Mouse (Mus musculus) granulocyte monocyte progenitor cell, adult 5-6 weeks (primary cell): ENCODE measurements around the gene Palm2. TPM values are rescaled to one million over a fixed set of nuclear protein-coding genes. Genes with fewer than 3 reads are reported as not detected.

Source experiments
- ATAC-seq: replicated peaks from 2 replicates; pipeline ENCODE4 v1.8.0; 2016; ENCODE audit warnings: mild to moderate bottlenecking, moderate TSS enrichment, inconsistent platforms; ENCODE audit not compliant: poor library complexity, severe bottlenecking
- total RNA-seq, 2 experiments: library from RNA; stranded (forward) in 1 of 2; stranded (reverse) in 1 of 2; fragments of 200-712, 200-1000 nt in 1 of 2; fragments of >200 nt in 1 of 2; fragmentation: Nextera tagmentation in 1 of 2; gene quantifications; 2 replicates each; pipeline ENCODE4 v1.2.3; 2014 to 2017

Gene Palm2
- total RNA-seq, 2 experiments from 2014 or later, result not detected

DNA sequence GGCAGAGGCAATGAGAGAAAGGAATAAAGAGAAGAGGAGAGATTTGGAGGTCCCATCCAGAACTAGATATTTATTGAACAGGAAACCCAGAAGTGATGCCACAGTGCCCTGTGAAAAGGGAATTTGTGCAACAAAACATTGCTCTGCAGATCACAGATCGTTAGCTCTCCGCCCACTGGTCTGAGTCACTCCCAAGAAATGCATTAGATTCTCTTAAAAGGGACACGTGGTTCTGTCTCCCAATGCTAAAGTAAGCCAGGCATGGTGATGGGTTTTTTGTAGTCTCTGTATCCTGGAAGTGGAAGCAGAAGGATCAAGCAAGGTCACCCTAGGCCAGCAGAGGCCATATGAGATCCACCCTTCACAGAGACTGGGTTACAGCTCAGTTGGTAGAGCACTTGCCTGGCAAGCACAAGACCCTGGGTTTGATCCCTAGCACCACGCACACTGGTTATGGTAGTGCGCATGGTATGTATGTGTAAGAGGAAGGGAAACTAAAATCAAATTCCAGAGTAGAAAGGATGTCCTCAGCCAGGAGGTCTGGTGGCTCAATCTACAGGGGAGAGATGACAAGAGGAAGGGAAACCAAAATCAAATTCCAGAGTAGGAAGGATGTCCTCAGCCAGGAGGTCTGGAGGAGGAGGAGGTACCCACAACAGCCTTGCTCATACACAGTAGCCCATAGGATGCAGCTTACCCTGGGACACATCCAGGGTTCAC, 218.3 kb downstream of the Palm2 start:
- peak; percentile 64 for ATAC-seq

DNA sequence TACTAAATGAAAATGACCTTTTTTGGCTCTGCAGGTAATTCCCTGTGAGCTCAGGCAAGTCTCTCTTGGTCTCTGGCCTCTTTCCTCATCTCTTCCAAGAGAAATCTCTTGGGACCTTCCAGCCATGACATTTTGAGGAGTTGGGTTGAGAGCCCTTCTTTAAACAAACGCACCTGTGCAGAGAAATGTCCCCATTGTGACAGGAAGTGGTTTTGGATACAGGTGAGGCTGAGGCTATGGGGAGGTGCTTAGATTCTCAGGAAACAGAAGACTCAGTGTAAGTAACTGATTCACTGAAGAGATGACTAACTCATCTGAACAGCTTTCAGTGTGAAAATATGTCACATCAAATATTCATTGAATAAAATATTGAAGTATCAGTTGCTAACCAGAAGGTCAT, 221.9 kb downstream of the Palm2 start:
- ATAC-seq, result no peak

DNA sequence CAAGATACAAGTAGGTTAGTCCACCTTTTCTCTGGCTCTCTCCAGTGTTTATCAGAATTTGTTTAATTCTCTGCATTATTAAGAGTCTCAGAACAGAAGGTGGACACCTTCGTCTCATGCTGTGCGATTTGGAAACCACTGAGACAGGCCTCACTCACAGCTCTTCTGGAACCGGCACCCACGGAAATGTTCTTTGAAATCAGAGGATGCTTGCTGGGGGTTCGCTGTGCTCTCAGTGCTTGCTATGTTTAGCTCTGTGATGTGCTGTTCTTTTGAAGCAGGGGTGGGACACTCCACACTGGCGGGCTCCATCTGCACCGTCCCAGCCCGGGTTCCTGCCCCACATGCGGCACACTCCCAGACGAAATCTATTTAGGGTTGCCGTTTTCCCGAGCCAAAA, 222.3 kb downstream of the Palm2 start:
- ATAC-seq, result no peak

DNA sequence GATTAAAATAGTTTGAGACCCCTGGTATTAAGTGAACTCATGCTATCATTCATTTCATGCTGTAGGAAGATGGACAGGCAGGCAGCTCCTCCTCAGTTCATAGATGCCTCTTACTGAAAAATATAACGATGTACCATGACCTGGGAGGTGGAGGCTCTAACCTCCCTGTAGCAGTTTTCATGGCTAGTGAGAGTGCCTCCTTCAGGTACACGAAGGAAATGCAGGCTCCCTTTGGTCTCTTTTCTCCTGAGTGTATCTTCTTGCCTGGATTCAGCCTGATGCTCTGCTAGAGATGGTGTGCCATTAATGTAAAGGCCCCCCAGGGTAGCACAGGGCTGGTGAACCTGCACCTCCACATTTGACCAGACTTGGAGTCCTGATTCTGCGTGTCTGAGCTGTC, 222.8 kb downstream of the Palm2 start:
- no peak for ATAC-seq

DNA sequence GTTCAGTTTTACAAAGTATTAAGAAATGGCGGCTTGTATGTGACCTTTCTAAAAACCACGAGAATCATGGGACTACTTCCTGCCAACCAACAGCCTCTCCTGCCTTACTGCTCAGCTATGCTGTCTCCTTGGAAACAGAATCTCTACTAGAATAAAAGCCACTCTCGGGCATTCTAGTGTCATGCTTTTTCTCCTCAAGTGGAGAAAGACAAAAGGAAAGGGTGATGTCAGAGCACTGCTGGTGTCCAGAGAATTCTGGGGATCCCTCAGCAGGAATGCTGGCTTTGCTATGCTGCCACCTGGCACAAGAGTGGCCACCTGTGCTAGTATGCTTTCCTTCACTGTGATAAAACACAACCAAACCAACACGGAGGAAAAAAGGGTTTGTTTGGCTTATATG, 226.4 kb downstream of the Palm2 start:
- ATAC-seq, result no peak

DNA sequence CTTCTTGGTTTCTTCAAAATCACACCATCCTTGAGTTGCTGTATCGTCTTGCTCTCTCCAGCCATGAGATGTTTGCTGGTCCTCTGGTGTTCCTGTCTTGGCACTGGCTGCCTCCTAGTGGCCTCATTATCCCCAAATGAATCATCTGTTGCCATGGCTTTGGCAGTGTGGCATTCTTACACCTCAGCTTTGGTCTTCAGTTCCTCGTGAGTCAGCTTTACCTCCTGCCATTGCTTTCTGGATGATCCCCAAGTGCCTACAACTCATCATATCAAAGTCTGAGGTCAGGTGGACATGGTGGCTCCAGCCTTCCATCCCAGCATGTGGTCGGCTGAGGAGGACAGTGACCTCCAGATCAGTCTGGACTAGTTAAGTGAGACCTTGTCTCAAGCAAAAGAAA, 232.1 kb downstream of the Palm2 start:
- no peak for ATAC-seq

DNA sequence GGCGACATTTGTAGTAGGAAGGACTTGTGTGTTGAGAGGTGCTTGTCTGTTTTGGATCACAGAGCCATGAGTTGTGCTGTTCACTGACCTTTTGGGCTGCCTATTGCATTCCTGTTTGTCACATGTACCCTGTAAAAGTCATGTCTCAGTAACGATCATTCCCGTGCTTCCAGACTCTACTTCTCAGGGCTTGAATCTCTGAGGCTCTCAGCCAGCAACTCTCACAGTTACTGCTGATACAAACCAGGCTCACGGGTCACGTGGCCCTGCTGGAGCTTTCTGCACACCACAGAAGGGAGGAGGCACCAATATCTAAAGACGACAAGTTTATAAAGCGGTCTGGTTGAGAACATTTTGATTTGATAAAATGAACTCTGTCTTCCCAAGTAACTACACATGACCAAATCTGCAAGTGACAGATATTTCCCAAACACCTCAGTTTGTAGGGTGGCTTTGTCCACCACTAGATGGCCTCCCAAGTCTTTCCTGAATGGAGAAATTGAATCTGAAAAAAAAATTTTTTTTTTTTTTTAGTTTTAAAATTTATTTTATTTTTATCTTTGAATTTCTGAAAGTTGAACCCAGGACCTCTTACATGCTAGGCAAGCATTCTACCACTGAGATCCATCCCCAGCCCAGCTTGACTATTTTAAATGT, 236.9 kb downstream of the Palm2 start:
- ATAC-seq, result no peak

DNA sequence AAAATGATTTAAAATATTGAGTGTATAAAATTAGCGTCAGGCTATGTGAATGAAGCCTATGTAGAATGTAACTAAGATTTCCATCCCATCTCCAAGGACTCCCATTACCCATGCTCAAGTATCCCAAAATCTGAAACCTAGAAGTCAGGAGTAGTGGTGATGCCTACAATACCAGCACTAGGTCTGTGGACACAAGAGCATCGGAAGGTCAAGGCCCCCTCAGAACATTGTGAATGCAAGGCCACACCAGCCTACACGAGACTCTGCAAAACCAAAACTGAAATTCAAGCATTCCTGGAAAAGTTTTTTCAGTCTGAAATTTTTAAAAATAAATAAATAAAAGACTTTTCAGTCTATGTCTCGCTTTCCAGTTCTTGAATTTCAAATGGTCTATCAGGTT, 238.5 kb downstream of the Palm2 start:
- no peak for ATAC-seq

DNA sequence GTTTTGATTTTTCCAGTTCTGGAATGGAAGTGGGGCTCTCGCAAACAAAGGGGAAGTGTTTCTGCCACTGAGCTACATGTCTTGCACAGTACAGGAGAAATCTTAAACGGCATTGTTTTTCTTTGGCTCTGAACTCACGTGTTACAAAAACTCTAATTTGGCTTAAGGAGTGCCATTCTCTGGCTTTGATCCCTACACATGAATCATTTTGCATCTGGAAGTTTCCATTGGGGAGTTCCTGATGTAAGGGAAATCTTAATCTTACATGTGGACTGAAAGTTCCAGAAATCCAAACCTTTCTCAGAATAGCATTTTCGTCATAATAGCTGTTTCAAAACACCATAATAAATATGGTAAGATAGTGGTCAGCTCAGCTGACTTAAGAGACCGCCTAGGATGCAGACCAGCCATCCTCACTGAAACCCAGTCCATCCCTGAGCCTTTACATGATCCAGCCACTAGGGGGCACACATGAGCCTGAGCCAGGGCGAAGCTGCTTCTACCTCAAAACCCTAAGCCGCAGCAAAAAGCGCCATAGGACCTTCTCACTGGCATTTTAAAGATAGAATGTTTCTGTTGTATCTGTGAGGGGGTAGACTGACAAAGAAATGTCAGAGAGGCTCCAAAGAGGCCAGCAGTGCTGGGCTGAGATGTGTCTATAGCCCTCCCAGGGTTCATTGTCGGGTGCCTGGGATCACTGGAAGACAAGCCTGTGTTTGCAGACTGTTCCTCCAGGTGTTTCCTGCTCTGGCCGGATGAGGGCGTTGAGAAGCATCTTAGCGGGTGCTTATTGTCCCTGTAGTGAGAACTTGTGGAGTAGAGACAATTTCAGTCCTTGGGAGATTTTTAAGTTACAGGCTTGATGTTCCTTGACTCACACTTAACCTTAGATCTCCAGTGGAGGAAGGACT, 239.2 kb downstream of the Palm2 start:
- peak; percentile 83 for ATAC-seq

DNA sequence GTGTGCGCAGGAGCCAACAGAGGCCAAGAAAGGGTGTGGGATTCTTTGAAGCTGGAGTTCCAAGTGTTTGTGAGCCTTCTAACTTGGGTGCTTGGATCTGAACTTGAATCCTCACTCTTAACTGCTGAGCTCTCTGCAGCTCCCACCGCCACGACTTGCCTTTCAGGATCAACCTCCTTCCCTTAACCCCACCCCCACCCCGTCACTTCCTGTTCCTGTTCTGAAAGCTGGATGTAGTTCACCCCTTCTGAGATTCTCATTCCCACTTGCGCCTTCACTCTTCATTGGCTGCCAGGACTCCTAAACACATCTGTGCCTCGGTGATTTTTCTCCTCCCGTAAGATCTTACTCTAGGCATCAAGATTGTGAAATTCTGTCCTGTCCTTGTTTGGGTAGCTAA, 240.3 kb downstream of the Palm2 start:
- ATAC-seq, result no peak; the same call in 1 of the 2 replicates

DNA sequence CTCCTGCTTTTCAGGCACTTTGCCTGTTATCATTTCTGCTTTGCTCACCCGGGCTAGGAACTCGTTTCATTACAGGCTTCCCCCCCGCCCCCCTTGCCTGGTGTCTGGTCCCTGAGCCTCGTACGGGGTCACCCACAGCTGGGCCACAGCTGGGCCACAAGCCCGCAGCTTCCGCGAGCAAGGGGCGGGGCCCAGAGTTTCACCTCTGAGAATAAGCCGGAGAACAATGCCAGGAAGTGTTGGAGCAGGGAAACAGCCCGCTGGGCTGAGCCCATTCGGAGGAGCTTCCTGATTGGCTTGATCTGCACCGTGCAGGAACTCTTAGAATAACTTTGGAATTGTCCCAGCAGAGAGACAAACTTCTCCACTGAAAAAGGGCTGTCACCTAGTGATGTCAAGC, 241.3 kb downstream of the Palm2 start:
- peak; percentile 68 for ATAC-seq

DNA sequence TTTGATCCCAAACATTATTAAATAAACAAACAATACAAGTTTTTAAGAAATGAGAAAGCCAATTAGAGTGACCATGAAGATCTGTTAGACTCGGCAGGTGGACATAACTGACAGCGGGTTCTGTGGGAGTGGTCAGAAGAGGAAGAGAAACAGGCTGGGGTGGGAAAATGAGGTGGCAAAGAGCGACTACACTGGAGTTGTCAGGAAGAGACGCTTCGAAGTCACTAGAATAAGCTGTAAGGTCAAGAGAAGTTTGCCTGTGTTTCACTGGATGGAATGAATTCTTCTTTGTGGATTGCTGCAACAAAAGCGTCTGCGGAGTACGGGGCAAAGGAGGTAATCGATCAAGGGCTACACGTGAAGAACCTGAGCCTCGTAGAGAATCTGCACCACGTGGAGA, 243.9 kb downstream of the Palm2 start:
- no peak for ATAC-seq

DNA sequence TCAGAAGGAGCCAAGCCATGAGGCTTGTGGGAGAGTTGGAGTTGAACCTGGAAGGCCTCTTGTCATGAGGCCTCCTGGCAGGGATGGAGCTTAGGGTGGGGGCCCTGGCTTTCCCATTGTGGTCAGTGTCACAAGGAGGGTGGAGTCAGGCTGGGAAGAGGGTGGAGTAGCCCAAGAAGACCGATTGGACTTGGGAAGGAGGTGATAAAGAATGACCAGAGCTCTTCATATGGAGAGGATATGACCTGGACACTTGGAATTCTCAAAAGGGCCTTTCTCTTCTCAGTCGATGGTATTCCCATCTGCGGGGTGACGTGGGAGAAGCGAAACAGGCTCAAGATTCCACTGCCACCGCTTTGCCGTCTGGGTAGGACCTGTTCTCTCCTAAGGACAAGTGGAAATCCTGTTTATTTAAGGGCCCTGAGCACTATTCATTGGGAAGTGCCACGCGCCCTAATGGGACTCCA, 245.0 kb downstream of the Palm2 start:
- ATAC-seq, result no peak

DNA sequence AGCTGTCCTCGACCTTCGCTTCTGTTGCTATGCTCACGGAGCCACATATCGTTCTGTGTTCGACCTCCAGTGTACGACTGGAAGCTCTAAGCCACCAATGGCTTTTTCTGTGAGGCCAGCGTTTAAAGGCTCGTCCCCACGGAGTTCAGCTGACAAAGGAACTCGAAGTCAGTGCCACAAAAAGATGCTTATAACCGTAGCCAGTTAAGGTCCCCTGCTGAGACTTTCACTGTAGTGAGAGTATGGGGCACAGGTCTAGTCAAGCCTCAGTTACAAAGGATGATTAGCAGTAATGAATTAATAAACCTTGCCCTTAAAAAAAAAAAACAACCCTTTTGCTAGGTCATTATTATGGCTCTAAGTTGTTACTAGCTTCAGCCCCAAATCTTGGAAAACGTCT, 246.1 kb downstream of the Palm2 start:
- no peak for ATAC-seq

DNA sequence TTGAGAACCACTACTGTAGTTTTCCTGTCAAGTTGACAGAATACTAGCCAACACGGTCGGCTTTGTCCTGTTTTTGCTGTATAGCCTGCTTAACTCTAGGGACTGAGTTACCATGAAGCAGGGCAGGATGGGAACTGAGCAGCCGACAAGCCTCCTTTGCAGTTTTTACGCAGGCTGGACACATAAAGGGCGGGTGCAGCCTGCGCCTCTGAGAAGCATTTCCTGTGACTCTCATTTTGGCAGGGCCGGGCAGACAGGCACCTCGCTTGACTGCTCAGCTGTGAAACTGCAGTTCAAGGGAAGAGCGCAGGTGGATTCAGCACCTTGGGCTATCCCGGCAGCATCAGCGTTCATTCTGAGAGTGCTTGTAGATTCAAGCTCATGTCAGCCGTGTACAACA, 247.5 kb downstream of the Palm2 start:
- no peak for ATAC-seq

DNA sequence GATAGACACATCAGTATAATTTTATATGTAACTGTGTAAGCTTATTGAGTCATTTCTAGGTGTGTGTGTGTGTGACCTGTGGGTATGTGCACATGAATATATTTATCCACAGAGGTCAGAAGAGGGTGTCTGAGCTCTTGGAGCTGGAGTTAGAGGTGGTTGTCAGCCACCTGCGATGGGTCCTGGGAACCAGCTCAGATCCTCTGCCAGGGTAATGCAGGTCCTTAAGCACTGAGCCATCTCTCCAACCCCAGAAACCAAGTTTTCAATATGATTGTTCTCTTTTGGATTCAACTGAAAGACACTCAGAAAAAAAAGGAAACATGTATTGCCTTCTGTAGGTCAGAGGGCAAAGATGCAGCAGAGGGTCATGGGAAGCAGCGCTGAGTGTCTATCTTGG, 248.3 kb downstream of the Palm2 start:
- ATAC-seq, result no peak

DNA sequence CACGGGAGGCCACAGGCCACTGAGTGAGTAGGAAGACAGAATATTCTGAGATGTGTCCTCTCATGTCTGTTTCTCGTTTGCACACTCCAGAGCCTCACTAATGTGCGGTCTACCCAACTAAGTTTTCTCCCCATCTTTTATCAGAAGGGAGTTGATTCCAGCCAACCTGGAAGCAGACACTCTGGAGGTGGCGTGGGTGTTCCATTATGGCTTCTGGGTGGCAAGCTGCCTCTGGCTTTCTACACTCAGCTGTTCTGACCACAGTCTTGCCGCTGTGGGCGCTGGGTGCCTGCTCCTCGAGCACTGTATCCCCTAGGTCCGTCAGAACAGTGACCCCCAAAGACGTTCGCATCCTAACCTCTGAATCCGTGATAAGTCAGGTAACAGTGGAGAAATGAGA, 248.9 kb downstream of the Palm2 start:
- no peak for ATAC-seq

DNA sequence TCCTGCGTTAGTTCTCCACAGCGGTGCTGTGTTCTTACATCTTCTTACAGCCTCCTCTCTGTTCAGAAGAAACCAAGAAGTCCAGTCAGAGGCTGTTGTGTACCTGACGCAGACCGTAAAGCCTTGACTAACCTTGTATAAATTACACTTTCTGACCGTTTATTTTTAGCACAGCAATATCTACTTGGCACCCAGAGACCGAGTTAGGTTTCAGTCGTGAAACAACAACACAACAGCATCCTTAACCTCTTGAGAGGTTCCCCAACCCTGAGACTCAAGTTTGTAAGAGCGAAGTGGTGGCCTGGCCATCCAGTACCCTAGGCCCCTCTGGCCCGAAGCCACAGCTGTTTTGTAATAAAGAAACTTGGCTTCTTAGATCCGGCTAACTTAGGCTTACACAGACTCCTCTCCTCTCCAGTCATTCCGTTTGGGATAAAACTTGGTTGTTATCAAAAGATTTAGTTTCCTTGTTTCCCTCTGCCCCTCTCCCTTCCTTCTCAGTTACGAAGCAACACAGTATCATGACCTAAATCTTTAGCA, 250.7 kb downstream of the Palm2 start:
- no peak for ATAC-seq

DNA sequence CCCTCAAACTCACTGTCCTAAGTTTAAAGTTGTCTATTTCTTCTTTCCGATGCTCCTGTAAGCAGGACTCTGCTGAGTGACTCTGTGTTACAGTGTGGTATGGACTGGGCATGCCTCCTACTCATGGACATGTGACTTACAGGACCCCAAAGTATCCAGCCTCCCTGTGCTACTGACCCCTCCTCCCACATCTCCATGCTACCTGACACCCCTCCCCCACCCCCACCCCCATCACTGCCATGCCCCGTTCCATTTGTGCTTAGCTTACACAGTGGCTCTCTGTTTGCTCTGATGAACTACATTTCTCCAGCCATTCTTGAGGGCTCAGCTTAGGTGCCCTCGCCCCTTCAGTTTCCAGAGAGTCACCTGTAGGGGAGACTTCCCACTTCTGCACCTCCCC, 252.7 kb downstream of the Palm2 start:
- no peak for ATAC-seq

DNA sequence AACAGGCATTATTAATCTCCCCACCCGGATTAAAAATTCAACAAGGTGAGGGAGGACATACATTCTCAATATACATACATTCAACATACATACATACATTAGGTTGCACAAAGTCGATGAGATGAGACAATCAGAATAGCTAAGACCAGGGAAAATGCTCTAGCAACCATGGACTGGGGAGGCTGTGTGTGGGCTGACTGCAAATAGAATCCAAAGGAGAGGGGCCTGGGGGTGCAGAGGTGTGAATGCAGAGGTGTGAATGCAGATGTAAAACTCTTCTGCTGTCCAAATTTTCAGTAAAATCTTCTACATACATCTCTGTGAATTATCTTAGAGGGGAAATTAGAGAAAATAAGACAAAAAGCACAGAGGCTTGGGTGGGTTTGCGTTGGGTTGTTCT, 253.5 kb downstream of the Palm2 start:
- ATAC-seq, result no peak

DNA sequence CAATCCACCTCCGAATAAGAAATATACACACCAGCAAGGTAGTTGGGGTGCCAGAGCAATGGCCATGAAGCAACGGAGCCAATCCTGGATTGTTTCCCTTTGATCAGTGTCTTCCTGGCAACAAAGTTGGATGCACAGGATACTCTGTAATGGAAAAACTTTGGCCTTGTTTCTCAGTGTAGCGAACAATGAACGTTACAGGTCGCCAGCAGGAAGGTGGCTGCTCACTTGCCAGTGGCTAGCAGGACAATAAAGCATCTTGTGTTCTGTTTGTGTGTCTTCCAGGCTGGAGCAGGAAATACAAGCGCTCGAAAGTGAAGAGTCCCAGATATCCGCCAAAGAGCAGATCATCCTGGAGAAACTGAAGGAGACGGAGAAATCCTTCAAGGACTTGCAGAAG, 254.1 kb downstream of the Palm2 start:
- ATAC-seq, result no peak
